8 mouse cellular contexts compared by ENCODE assay signal in the genomic region with DNA sequence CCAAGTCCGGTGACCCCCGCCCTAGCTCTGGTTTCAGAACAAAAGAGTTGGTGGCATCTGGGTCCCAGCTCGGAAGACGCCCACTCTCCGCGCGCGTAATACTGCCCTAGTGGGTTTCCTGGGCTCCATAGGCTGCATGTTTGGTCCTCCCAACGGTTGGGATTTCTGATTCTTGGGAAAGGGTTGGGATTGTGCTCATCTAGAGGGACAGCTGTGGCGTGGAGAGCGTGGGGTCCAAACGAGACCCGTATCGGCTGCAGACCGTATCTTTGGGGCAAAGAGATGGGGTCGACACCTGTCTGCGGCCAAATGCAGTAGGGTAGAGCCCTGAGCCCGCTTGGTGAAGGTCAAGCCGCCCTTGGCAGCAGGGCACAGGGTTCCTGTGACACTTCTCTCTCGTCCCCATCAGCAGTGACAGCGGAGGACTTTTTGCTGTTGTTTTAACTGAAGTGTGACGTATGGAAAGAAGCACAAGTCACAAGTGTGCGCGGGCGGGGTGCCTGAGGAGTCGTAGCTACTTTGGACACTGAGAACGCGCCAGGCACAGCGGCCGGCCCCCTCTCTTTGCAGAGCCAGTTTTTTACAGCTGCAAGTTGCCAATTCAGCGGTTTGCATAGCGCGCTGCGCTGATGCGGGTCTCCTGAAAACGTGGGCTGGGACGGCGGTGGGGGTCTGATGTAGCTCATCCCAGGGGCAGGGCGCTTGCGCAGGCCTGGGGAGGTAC. TPM values are rescaled to one million over a fixed set of nuclear protein-coding genes. Genes with fewer than 3 reads are reported as not detected.
A peak's percentile ranks its signal among the peaks of the same experiment; 100 is the strongest.
DNase-seq lines count a peak whose midpoint lies in the region; ATAC-seq and TF ChIP-seq lines count a peak whose summit lies in the region.

No protein-coding gene starts in this region.

- ATAC-seq in hindbrain, embryonic 14.5 days (ENCODE audit: low FRiP score): peak; percentile 34; the same call in 1 of the 2 replicates

- H3K4me3 ChIP-seq in MEL (ENCODE audit: control insufficient read depth in 1 of 2, insufficient read depth in 1 of 2, low read depth in 2 of 2, low read length in 2 of 2): peak overlapping the region; percentile 69 to 75
- peak overlapping the region; percentile 86 for H3K4me3 ChIP-seq in hindbrain, embryonic 14.5 days (replicated peaks; ENCODE audit: low read length)

- DNase-seq in MEL (ENCODE audit: low read depth, low spot score): peak; percentile 80
- DNase-seq in cerebellum, adult 9-11 months: peak; percentile 14
- peak; percentile 60 to 64 for DNase-seq in frontal cortex, postnatal 36 days (ENCODE audit: low spot score in 2 of 2)
- peak; percentile 38 for DNase-seq in hindbrain, embryonic 14.5 days (ENCODE audit: low spot score)
- peak; percentile 29 for DNase-seq in left cerebral cortex, adult 11 months (ENCODE audit: low spot score)
- DNase-seq in lung, postnatal 25 days (ENCODE audit: low spot score): peak; percentile 52
- peak; percentile 29 for DNase-seq in retina, postnatal 1 day
- DNase-seq in yolk sac, embryonic 10.5 days (ENCODE audit: low spot score): peak; percentile 35

- H3K9me3 ChIP-seq in MEL (replicated peaks; ENCODE audit: insufficient read depth, low read length): no peaks in the 10 kb centered on the region
- no peaks in the 10 kb centered on the region for H3K9me3 ChIP-seq in hindbrain, embryonic 14.5 days (ENCODE audit: control insufficient read depth, low read length)

- peak overlapping the region; percentile 98 for H3K4me2 ChIP-seq in hindbrain, embryonic 14.5 days (replicated peaks)

- H3K9ac ChIP-seq in MEL (ENCODE audit: control insufficient read depth, low read depth, low read length, poor library complexity, severe bottlenecking): peak overlapping the region; percentile 63
- peak overlapping the region; percentile 68 for H3K9ac ChIP-seq in hindbrain, embryonic 14.5 days

- H3K79me2 ChIP-seq in MEL (ENCODE audit: control insufficient read depth, insufficient read depth, low read length, poor library complexity): no peaks in the 10 kb centered on the region

- no peaks in the 10 kb centered on the region for H3K27me3 ChIP-seq in MEL (ENCODE audit: control insufficient read depth in 1 of 2, insufficient read depth in 2 of 2, low read length in 2 of 2)
- peaks cover 43% of the 10 kb centered on the region for H3K27me3 ChIP-seq in hindbrain, embryonic 14.5 days (ENCODE audit: control insufficient read depth, insufficient read depth, low read length)

- WGBS in hindbrain, embryonic 14.5 days: under 1% methylated on average over 40 of the region's 40 CpGs

- no peak for TF ChIP-seq RAD21 in MEL (IDR thresholded peaks at IDR 0.05; ENCODE audit: low read depth, low read length)

- H3K4me1 ChIP-seq in MEL (ENCODE audit: control insufficient read depth in 1 of 2, insufficient read depth in 2 of 2, low read length in 2 of 2): peaks cover 4 to 25% of the 10 kb centered on the region in 2 experiments; a peak in 3 of 4 replicates
- H3K4me1 ChIP-seq in hindbrain, embryonic 14.5 days (replicated peaks; ENCODE audit: control insufficient read depth, insufficient read depth, low read length): peaks cover 4% of the 10 kb centered on the region; the same call in 1 of the 2 replicates

- no peak for TF ChIP-seq POLR2A in MEL (IDR thresholded peaks at IDR 0.05; ENCODE audit: control insufficient read depth in 1 of 2, insufficient read depth in 1 of 2, low read depth in 1 of 2, low read length in 2 of 2, poor library complexity in 1 of 2)

- peaks cover 0 to 11% of the 10 kb centered on the region in 2 experiments; a peak in 2 of 4 replicates for H3K36me3 ChIP-seq in MEL (ENCODE audit: control insufficient read depth in 1 of 2, insufficient read depth in 2 of 2, low read length in 2 of 2)
- H3K36me3 ChIP-seq in hindbrain, embryonic 14.5 days (replicated peaks; ENCODE audit: control insufficient read depth, insufficient read depth): no peaks in the 10 kb centered on the region

- H3K27ac ChIP-seq in MEL (ENCODE audit: control insufficient read depth, low read depth, low read length): no peak overlapping the region
- H3K27ac ChIP-seq in hindbrain, embryonic 14.5 days: peak overlapping the region; percentile 65

- TF ChIP-seq EP300 in MEL (IDR thresholded peaks at IDR 0.05; ENCODE audit: low read depth in 1 of 2, low read length in 2 of 2): no peak

- no peak for TF ChIP-seq CTCF in MEL (IDR thresholded peaks at IDR 0.05 in 2 of 3, conservative IDR thresholded peaks at IDR 0.05 in 1 of 3; ENCODE audit: control insufficient read depth in 1 of 3, insufficient read depth in 1 of 3, low read depth in 2 of 3, low read length in 3 of 3, poor library complexity in 1 of 3, severe bottlenecking in 1 of 3)

TF ChIP-seq in MEL, 35 proteins besides CTCF, POLR2A, EP300 and RAD21:
- TF ChIP-seq HCFC1 (IDR thresholded peaks at IDR 0.05; ENCODE audit: low read depth, low read length) (peak; percentile 47; the same call in 1 of the 2 replicates), MXI1 (IDR thresholded peaks at IDR 0.05; ENCODE audit: low read depth, low read length) (no peak; the same call in 1 of the 2 replicates), USF2 (IDR thresholded peaks at IDR 0.05; ENCODE audit: borderline replicate concordance in 1 of 2, insufficient read depth in 1 of 2, low read depth in 1 of 2, low read length in 2 of 2) (no peak), SIN3A (IDR thresholded peaks at IDR 0.05; ENCODE audit: low read length) (peak; percentile 52), ETS1 (IDR thresholded peaks at IDR 0.05; ENCODE audit: low read depth, low read length) (0 out of 2 replicates have a peak, but pooled peaks have one; percentile 5), NRF1 (IDR thresholded peaks at IDR 0.05; ENCODE audit: insufficient read depth, low read depth, low read length, poor library complexity, severe bottlenecking) (peak; percentile 52; the same call in 1 of the 2 replicates), MAFK (IDR thresholded peaks at IDR 0.05; ENCODE audit: borderline replicate concordance, low read depth, low read length) (0 out of 2 replicates have a peak, but pooled peaks have one; percentile 40), NELFE (IDR thresholded peaks at IDR 0.05; ENCODE audit: low read depth, low read length) (peak; percentile 8; the same call in 1 of the 2 replicates), CHD2 (IDR thresholded peaks at IDR 0.05; ENCODE audit: low read length) (no peak), USF1 (IDR thresholded peaks at IDR 0.05; ENCODE audit: low read depth, low read length) (no peak), E2F4 (IDR thresholded peaks at IDR 0.05; ENCODE audit: borderline replicate concordance, low read depth, low read length) (no peak), MAX (IDR thresholded peaks at IDR 0.05; ENCODE audit: low read length) (no peak), POLR2AphosphoS5 (IDR thresholded peaks at IDR 0.05; ENCODE audit: borderline replicate concordance, low read depth, low read length) (no peak), GABPA (IDR thresholded peaks at IDR 0.05; ENCODE audit: low read depth, low read length) (no peak), ELF1 (IDR thresholded peaks at IDR 0.05; ENCODE audit: low read depth, low read length) (no peak), SMC3 (IDR thresholded peaks at IDR 0.05; ENCODE audit: low read depth, low read length) (no peak)

RNA-seq across cellular contexts. Expression of a gene that starts 1.7 kb away (rescaled TPM):
- total RNA-seq in MEL (2012; rRNA removed): 2.7 TPM in 2 replicates
- 1 to 10 TPM in 1 of 2 experiments, not detected in 1; 2.9 TPM for polyA plus RNA-seq in MEL (2012; ENCODE audit: insufficient read depth in 1 of 2, insufficient read length in 2 of 2, low read depth in 1 of 2, low replicate concordance in 2 of 2, missing spikeins in 1 of 2)
- polyA plus RNA-seq in hindbrain, embryonic 14.5 days (2014; fragmentation: Nextera tagmentation; extraction: Ambion mirVana): 18.9 and 23.9 TPM in 2 replicates

RNA-seq across cellular contexts. Expression of a gene that starts 30.1 kb away (rescaled TPM):
- 3.6 and 4.7 TPM in 2 replicates for total RNA-seq in MEL (2012; rRNA removed)
- polyA plus RNA-seq in MEL (2012; ENCODE audit: insufficient read depth in 1 of 2, insufficient read length in 2 of 2, low read depth in 1 of 2, low replicate concordance in 2 of 2, missing spikeins in 1 of 2): 1 to 10 TPM in 1 of 2 experiments, not detected in 1; 5.6 TPM
- polyA plus RNA-seq in hindbrain, embryonic 14.5 days (2014; fragmentation: Nextera tagmentation; extraction: Ambion mirVana): 5.8 and 6.4 TPM in 2 replicates

Comparison
In these comparisons a context has a peak if more than half of its experiments do, and no peak if none do; other contexts are left out.
1. DNase-seq: peak in every context shown above with its lines; median percentile 80 in MEL; 62 in frontal cortex, postnatal 36 days; 52 in lung, postnatal 25 days; 38 in hindbrain, embryonic 14.5 days; 35 in yolk sac, embryonic 10.5 days; 29 in left cerebral cortex, adult 11 months; 29 in retina, postnatal 1 day; 14 in cerebellum, adult 9-11 months.